Mouse (Mus musculus) heart, embryonic 11.5 days (tissue): ENCODE data around the gene 2210016L21Rik. TPM values are rescaled to one million over a fixed set of nuclear protein-coding genes. Genes with fewer than 3 reads are reported as not detected.

Experiments
- ATAC-seq: fragments of 200-750 bp; cut with Nextera tagmentation; replicated peaks from 2 replicates; pipeline ENCODE4 v1.8.0; 2017; ENCODE audit warnings: moderate library complexity; ENCODE audit not compliant: insufficient number of reproducible peaks, low FRiP score, low TSS enrichment
- H3K27ac ChIP-seq: fragments of 300-500 bp; sonication (generic); 2 replicates; pipeline ENCODE4 v1.5.1; 2014; ENCODE audit warnings: mild to moderate bottlenecking, low read depth, low read length
- H3K27me3 ChIP-seq: fragments of 300-500 bp; sonication (generic); 2 replicates; pipeline ENCODE4 v1.6.1; 2014; ENCODE audit warnings: mild to moderate bottlenecking, low read length, mixed read lengths; ENCODE audit not compliant: control insufficient read depth, insufficient read depth
- H3K36me3 ChIP-seq: fragments of 300-500 bp; sonication (generic); 2 replicates; pipeline ENCODE4 v1.6.1; 2014; ENCODE audit warnings: mild to moderate bottlenecking, low read length, moderate library complexity, mixed read lengths; ENCODE audit not compliant: control insufficient read depth, insufficient read depth
- H3K4me1 ChIP-seq: fragments of 300-500 bp; sonication (generic); 2 replicates; pipeline ENCODE4 v1.6.1; 2014; ENCODE audit warnings: low read length; ENCODE audit not compliant: control insufficient read depth, insufficient read depth
- H3K4me2 ChIP-seq: fragments of 300-500 bp; sonication (generic); 2 replicates; pipeline ENCODE4 v1.6.1; 2014; ENCODE audit warnings: mild to moderate bottlenecking, moderate library complexity
- H3K4me3 ChIP-seq: fragments of 300-500 bp; sonication (generic); 2 replicates; pipeline ENCODE4 v1.5.1; 2014; ENCODE audit warnings: low read depth, low read length
- H3K9ac ChIP-seq: fragments of 300-500 bp; sonication (generic); 2 replicates; pipeline ENCODE4 v1.6.1; 2014; ENCODE audit warnings: mild to moderate bottlenecking, low read depth, low read length, moderate library complexity
- H3K9me3 ChIP-seq: fragments of 300-500 bp; sonication (generic); replicated peaks from 2 replicates; pipeline ENCODE4 v1.6.1; 2016; ENCODE audit warnings: low read length; ENCODE audit not compliant: control insufficient read depth
- WGBS: fragments of 180-500 bp; shearing (Covaris S2); extraction: QIAGEN DNeasy Blood & Tissue Kit; methylation state at CpG from one replicate; pipeline ENCODE4 v1.1.7; 2014; ENCODE audit not compliant: insufficient replicate concordance; 5-methylcytosine and 5-hydroxymethylcytosine counted together
- polyA plus RNA-seq: library from polyadenylated mRNA; unstranded; fragments of >200 nt; fragmentation: Nextera tagmentation; extraction: Ambion mirVana; gene quantifications from 2 replicates; pipeline ENCODE4 v1.2.1, GENCODE M21; 2014

The 2210016L21Rik gene
- polyA plus RNA-seq, 1 experiment from 2014 or later: 31.0 TPM

DNA sequence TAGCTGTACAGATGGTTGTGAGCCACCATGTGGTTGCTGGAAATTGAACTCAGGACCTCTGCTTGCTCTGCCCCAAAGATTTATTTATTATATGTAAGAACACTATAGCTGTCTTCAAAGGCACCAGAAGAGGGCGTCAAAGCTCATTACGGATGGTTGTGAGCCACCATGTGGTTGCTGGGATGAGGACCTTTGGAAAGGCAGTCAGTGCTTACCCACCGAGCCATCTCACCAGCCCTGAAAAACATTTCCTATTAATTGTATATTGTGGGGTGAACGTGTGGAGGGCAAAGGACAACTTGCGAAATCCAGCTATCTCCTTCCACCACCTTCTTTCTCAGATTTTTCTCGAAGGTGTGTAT, 36.9 kb downstream of the 2210016L21Rik start:
- H3K4me2 ChIP-seq: peak overlapping the region; percentile 98
- peak overlapping the region; percentile 51 for H3K4me3 ChIP-seq
- WGBS: 7% methylated on average over 6 of the region's 6 CpGs
- no peaks in the 10 kb centered on the region for H3K27me3 ChIP-seq
- no peak for ATAC-seq
- H3K9me3 ChIP-seq: no peaks in the 10 kb centered on the region
- peaks cover 6% of the 10 kb centered on the region; the same call in 1 of the 2 replicates for H3K4me1 ChIP-seq
- H3K9ac ChIP-seq: peak overlapping the region; percentile 71; the same call in 1 of the 2 replicates
- H3K27ac ChIP-seq: no peak overlapping the region
- no peaks in the 10 kb centered on the region for H3K36me3 ChIP-seq

DNA sequence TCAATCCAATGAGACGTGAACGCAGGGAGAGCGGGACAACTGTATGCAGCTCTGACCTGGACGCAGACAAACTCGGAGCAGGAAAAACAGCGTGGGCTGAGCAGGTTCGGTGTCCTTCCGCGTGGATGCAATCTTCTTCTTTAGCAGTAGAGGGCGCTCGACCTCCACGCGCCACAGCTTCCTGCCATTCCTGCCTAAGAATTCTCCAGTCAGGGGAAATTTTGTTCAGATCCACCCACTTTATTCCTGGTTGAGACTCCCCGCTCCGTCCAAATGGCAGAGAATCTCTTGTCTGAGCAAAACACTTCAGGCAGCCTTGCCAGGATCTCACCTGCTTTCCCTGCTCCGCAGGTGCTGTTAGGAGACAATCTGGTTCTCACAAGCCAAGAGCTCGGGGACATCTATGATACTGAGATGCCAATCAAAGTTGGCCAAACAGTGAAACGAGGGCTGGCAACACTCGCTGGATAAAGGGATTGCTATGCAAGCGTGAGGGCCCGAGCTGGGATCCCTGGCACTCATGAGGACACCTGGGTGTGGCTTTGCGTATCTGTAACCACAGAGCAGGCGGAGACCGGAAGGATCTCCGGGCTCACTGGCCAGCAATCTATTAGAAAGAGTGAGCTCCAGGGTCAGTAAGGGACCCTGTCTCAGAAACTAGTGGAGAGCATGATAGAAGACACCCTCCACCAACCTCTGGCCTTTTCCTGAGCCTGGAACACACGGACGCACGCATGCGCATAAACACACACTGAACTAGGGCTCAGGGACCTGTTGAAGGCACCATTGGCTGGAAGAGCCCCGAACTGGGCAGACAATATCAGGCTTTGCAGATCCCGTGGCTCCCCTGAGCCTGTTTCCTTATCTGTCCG, 37.5 kb downstream of the 2210016L21Rik start:
- H3K4me3 ChIP-seq: peak overlapping the region; percentile 51
- no peaks in the 10 kb centered on the region for H3K36me3 ChIP-seq
- H3K4me1 ChIP-seq: peaks cover 6% of the 10 kb centered on the region; the same call in 1 of the 2 replicates
- H3K9me3 ChIP-seq: no peaks in the 10 kb centered on the region
- H3K4me2 ChIP-seq: peak overlapping the region; percentile 98
- peak overlapping the region; percentile 71 for H3K9ac ChIP-seq
- H3K27me3 ChIP-seq: no peaks in the 10 kb centered on the region
- 5% methylated on average over 32 of the region's 32 CpGs for WGBS
- ATAC-seq: peak; percentile 75
- H3K27ac ChIP-seq: peak overlapping the region; percentile 54

- no peaks in the 10 kb centered on the region for H3K27me3 ChIP-seq
- peak overlapping the region; percentile 98 for H3K4me2 ChIP-seq
- WGBS: 19% methylated on average over 16 of the region's 16 CpGs
- H3K4me3 ChIP-seq: peak overlapping the region; percentile 51
- H3K36me3 ChIP-seq: no peaks in the 10 kb centered on the region
- peak overlapping the region; percentile 71 for H3K9ac ChIP-seq
- ATAC-seq: 0 out of 2 replicates have a peak, but pooled peaks have one; percentile 19
- peak overlapping the region; percentile 54 for H3K27ac ChIP-seq
- H3K4me1 ChIP-seq: peaks cover 6% of the 10 kb centered on the region; the same call in 1 of the 2 replicates
- no peaks in the 10 kb centered on the region for H3K9me3 ChIP-seq
Observed at GRCm38 (mm10) chr5:114980122-114980748, 38.3 kb downstream of the 2210016L21Rik start.

- H3K27ac ChIP-seq: no peak overlapping the region
- WGBS: 40% methylated on average over 15 of the region's 15 CpGs
- no peaks in the 10 kb centered on the region for H3K27me3 ChIP-seq
- no peaks in the 10 kb centered on the region for H3K9me3 ChIP-seq
- no peaks in the 10 kb centered on the region for H3K36me3 ChIP-seq
- peaks cover 6% of the 10 kb centered on the region; the same call in 1 of the 2 replicates for H3K4me1 ChIP-seq
- no peak overlapping the region for H3K4me3 ChIP-seq
- H3K4me2 ChIP-seq: no peak overlapping the region
- ATAC-seq: no peak
- no peak overlapping the region for H3K9ac ChIP-seq
Observed at GRCm38 (mm10) chr5:114982001-114982400, 40.0 kb downstream of the 2210016L21Rik start.

GRCm38 (mm10) chr5:114985074-114985473, 43.1 kb downstream of the 2210016L21Rik start:
- no peak for ATAC-seq
- no peak overlapping the region for H3K9ac ChIP-seq
- H3K27me3 ChIP-seq: no peaks in the 10 kb centered on the region

DNA sequence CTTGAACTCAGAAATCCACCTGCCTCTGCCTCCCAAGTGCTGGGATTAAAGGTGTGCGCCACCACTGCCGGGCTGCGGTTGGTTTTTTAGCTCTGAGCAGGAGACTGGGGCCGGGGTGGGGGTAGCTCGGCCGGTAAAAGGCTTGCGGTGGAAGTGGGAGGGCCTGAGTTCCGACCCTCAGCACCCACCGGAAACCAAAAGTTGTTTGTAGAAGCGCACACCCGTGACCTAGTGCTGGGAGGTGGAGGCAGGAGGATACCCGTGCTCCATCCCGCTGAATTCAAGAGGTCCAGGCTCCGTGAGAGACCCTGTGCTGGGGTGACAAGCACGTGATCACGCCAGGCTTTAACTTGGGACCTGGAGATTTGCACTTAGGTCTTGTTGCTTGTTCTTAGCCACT, 54.5 kb downstream of the 2210016L21Rik start:
- ATAC-seq: no peak
- Histone ChIP-seq H3K4me3 (no peak overlapping the region), H3K9ac (no peak overlapping the region), H3K4me2 (no peak overlapping the region), H3K36me3 (no peaks in the 10 kb centered on the region), H3K4me1 (no peaks in the 10 kb centered on the region), H3K9me3 (no peaks in the 10 kb centered on the region), H3K27me3 (no peaks in the 10 kb centered on the region), H3K27ac (no peak overlapping the region)
- 65% methylated on average over 16 of the region's 16 CpGs for WGBS

More at GRCm38 (mm10) chr5:114985074-114985473, 43.1 kb downstream of the 2210016L21Rik start:
- Histone ChIP-seq H3K4me3 (no peak overlapping the region), H3K36me3 (no peaks in the 10 kb centered on the region), H3K27ac (no peak overlapping the region), H3K4me2 (no peak overlapping the region), H3K4me1 (peaks cover 1% of the 10 kb centered on the region; the same call in 1 of the 2 replicates), H3K9me3 (no peaks in the 10 kb centered on the region)

- no peak overlapping the region for H3K9ac ChIP-seq
- H3K4me2 ChIP-seq: no peak overlapping the region
- H3K27me3 ChIP-seq: no peaks in the 10 kb centered on the region
- no peak for ATAC-seq
- H3K9me3 ChIP-seq: no peaks in the 10 kb centered on the region
- no peaks in the 10 kb centered on the region for H3K36me3 ChIP-seq
- H3K4me1 ChIP-seq: no peaks in the 10 kb centered on the region
- H3K27ac ChIP-seq: no peak overlapping the region
- H3K4me3 ChIP-seq: no peak overlapping the region
- 43% methylated on average over 6 of the region's 6 CpGs for WGBS
Observed at GRCm38 (mm10) chr5:114997327-114997726, 55.4 kb downstream of the 2210016L21Rik start.
